Mouse (Mus musculus) testis, adult 2 months (tissue): ENCODE data around the gene Slc7a9. TPM values are rescaled to one million over a fixed set of nuclear protein-coding genes. Genes with fewer than 3 reads are reported as not detected.

Experiments
- H3K27ac ChIP-seq: fragments of 200-500 bp; 2 replicates; pipeline ENCODE4 v1.5.1; 2012; ENCODE audit warnings: low read depth, low read length; ENCODE audit not compliant: control insufficient read depth, insufficient read depth
- H3K27me3 ChIP-seq: fragments of 200-500 bp; 2 replicates; pipeline ENCODE4 v1.6.1; 2012; ENCODE audit warnings: mild to moderate bottlenecking, low read length, moderate library complexity; ENCODE audit not compliant: control insufficient read depth, insufficient read depth
- H3K36me3 ChIP-seq: fragments of 200-500 bp; 2 replicates; pipeline ENCODE4 v1.6.1; 2012; ENCODE audit warnings: mild to moderate bottlenecking, low read length; ENCODE audit not compliant: control insufficient read depth, insufficient read depth
- H3K4me1 ChIP-seq: fragments of 200-500 bp; 2 replicates; pipeline ENCODE4 v1.6.1; 2012; ENCODE audit warnings: low read length; ENCODE audit not compliant: control insufficient read depth, insufficient read depth
- H3K4me3 ChIP-seq: fragments of 200-500 bp; 2 replicates; pipeline ENCODE4 v1.5.1; 2012; ENCODE audit warnings: low read depth, mild to moderate bottlenecking, low read length, moderate library complexity, mixed read lengths; ENCODE audit not compliant: control insufficient read depth
- CTCF ChIP-seq: fragments of 200-500 bp; IDR thresholded peaks from 2 replicates; pipeline ENCODE4 v1.5.1; 2012; ENCODE audit warnings: low read depth, mild to moderate bottlenecking, inconsistent platforms, low read length, moderate library complexity; ENCODE audit not compliant: control insufficient read depth, insufficient read depth, insufficient replicate concordance
- POLR2A ChIP-seq: fragments of 200-500 bp; IDR thresholded peaks from 2 replicates; pipeline ENCODE4 v1.6.1; 2012; ENCODE audit warnings: low read depth, mild to moderate bottlenecking, inconsistent platforms, low read length, moderate library complexity; ENCODE audit not compliant: control insufficient read depth
- polyA plus RNA-seq: library from polyadenylated mRNA; depleted of rRNA; stranded (reverse); fragments of >200 nt; gene quantifications from 2 replicates; pipeline ENCODE4 v1.2.3, GENCODE M21; 2012

The Slc7a9 gene
- polyA plus RNA-seq, 1 experiment, result 0.37 TPM

DNA sequence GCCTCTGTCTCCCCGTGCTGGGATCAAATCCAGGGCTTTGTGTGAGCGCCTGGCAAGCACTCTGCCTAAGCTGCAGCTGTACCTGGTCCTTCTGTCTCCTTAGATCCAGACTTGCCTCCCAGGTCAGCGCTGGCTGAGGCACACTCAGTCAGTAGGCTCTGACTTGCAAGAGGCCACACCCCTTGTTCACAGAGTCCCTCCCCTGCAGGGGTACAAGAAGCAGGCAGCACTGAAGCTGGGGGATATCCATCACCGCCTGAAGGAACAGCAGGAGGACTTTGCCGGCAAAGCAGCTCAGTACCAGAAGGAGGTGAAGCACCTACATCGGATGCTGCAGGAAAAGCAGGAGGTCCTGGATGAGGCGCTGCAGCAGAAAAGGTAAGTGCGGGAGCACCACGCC lies 13.3 kb upstream of the Slc7a9 start:
- peaks cover 2% of the 10 kb centered on the region for H3K36me3 ChIP-seq
- no peak overlapping the region for H3K27ac ChIP-seq
- no peaks in the 10 kb centered on the region for H3K4me1 ChIP-seq
- H3K4me3 ChIP-seq, result no peak overlapping the region
- no peak for TF ChIP-seq CTCF
- TF ChIP-seq POLR2A, result no peak
- no peaks in the 10 kb centered on the region for H3K27me3 ChIP-seq

DNA sequence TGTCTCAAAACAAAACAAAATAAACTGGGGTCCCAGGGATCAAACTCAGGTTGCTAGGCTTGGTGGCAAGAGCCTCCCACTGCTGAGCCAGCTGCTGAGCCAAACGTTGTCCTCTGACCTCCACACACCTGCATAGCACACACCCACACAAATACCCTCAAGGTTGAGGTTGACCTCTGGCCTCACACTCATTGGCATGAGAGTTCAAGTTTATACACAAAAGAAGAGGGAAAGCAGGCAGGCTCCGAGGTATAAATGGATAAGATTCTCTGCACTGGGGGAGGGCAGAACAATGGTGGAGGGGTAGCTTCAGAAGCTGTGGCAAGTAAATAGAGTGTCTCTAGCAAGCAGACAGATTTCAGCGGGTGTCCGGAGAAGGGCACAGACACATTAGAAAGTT lies 1.1 kb upstream of the Slc7a9 start:
- no peak for TF ChIP-seq CTCF
- TF ChIP-seq POLR2A, result no peak
- no peaks in the 10 kb centered on the region for H3K27me3 ChIP-seq
- H3K36me3 ChIP-seq, result no peaks in the 10 kb centered on the region
- H3K4me3 ChIP-seq, result no peak overlapping the region
- no peak overlapping the region for H3K27ac ChIP-seq
- H3K4me1 ChIP-seq, result peaks cover 5% of the 10 kb centered on the region

DNA sequence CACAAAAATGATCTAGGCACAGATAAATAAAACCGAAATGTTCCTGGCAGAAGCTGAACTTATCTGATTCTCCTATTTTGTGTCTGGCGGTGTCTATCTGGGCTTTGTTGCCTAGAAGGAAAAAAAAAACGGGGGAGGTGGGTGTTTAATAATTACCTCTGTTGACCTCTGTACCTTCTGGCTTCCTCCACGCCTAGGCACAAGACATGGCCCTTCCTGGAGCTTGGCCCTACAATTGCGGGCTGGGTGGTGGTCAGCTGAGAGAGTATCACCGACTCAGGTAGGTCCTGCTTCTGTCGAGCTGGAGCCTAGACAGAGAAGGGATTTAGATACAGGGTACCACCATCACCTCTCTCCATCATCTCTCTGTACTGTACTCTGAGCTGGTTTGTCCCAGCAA lies 271 bp downstream of the Slc7a9 start:
- TF ChIP-seq POLR2A, result no peak
- no peak for TF ChIP-seq CTCF
- no peaks in the 10 kb centered on the region for H3K36me3 ChIP-seq
- H3K4me3 ChIP-seq, result no peak overlapping the region
- no peak overlapping the region for H3K27ac ChIP-seq
- H3K27me3 ChIP-seq, result no peaks in the 10 kb centered on the region
- peaks cover 5% of the 10 kb centered on the region for H3K4me1 ChIP-seq

GRCm38 (mm10) chr7:35456091-35456814 lies 7.7 kb downstream of the Slc7a9 start:
- TF ChIP-seq CTCF, result no peak
- TF ChIP-seq POLR2A, result peak; percentile 15; the same call in 1 of the 2 replicates

DNA sequence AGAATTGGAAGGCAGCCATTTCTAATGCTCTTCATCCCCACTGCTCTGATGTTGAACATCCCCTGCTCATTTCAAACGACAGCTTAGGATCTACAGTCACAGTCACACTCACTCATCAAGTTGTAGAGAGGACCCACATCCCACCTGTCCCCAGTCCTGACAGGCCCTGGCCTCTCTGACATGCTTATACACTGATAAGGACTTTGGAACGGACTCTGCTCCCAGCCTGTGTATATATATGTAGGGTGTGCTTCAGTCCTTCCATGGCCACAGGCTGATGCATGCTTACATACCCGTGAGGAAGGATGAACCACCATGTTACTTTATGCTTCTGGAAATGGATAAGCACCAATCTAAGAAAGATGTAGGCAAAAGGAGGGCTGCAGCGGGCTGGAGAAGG lies 12.4 kb downstream of the Slc7a9 start:
- H3K27me3 ChIP-seq, result no peaks in the 10 kb centered on the region
- no peaks in the 10 kb centered on the region for H3K36me3 ChIP-seq
- TF ChIP-seq POLR2A, result no peak
- TF ChIP-seq CTCF, result no peak
- H3K27ac ChIP-seq, result no peak overlapping the region
- H3K4me1 ChIP-seq, result peaks cover 3% of the 10 kb centered on the region; the same call in 1 of the 2 replicates
- no peak overlapping the region for H3K4me3 ChIP-seq

More at GRCm38 (mm10) chr7:35456091-35456814, 7.7 kb downstream of the Slc7a9 start:
- Histone ChIP-seq H3K27ac (no peak overlapping the region), H3K4me3 (no peak overlapping the region), H3K27me3 (no peaks in the 10 kb centered on the region), H3K4me1 (peaks cover 9% of the 10 kb centered on the region), H3K36me3 (no peaks in the 10 kb centered on the region)

- Histone ChIP-seq H3K27ac (no peak overlapping the region), H3K4me1 (no peaks in the 10 kb centered on the region), H3K27me3 (no peaks in the 10 kb centered on the region), H3K36me3 (peaks cover 2% of the 10 kb centered on the region; the same call in 1 of the 2 replicates), H3K4me3 (no peak overlapping the region)
- TF ChIP-seq POLR2A (no peak), CTCF (no peak)
Observed at GRCm38 (mm10) chr7:35465027-35465426, 16.4 kb downstream of the Slc7a9 start.

GRCm38 (mm10) chr7:35467856-35468255 lies 19.3 kb downstream of the Slc7a9 start:
- Histone ChIP-seq H3K4me1 (no peaks in the 10 kb centered on the region), H3K27ac (no peak overlapping the region), H3K27me3 (no peaks in the 10 kb centered on the region), H3K36me3 (peaks cover 2% of the 10 kb centered on the region; the same call in 1 of the 2 replicates), H3K4me3 (no peak overlapping the region)
- TF ChIP-seq POLR2A, result no peak
- TF ChIP-seq CTCF, result no peak
